Mouse (Mus musculus): ENCODE results near the gene Eif6. TPM values are rescaled to one million over a fixed set of nuclear protein-coding genes. Genes with fewer than 3 reads are reported as not detected.

The Eif6 gene
- polyA plus RNA-seq, 2 experiments from 2014 or later = 73.4 to 81.2 TPM

GRCm38 (mm10) chr2:155786905-155787304 lies 39.8 kb downstream of the Eif6 start:
- ATAC-seq = no peak

GRCm38 (mm10) chr2:155784534-155784933 lies 42.2 kb downstream of the Eif6 start:
- no peak for ATAC-seq

GRCm38 (mm10) chr2:155779506-155779905 lies 47.2 kb downstream of the Eif6 start:
- no peak for ATAC-seq

GRCm38 (mm10) chr2:155779066-155779465 lies 47.7 kb downstream of the Eif6 start:
- ATAC-seq = no peak

- ATAC-seq = no peak
Observed at GRCm38 (mm10) chr2:155778004-155778403, 48.7 kb downstream of the Eif6 start.

- ATAC-seq = no peak
Observed at GRCm38 (mm10) chr2:155777688-155777985, 49.1 kb downstream of the Eif6 start.

GRCm38 (mm10) chr2:155776824-155777687 lies 49.7 kb downstream of the Eif6 start:
- no peak for ATAC-seq

- ATAC-seq = no peak
Observed at GRCm38 (mm10) chr2:155775685-155776263, 51.0 kb downstream of the Eif6 start.

- no peak for ATAC-seq
Observed at GRCm38 (mm10) chr2:155774927-155775684, 51.6 kb downstream of the Eif6 start, which contains the start of gene Mmp24. TSS of gene Mmp24 (plus strand) at chr2:155775342.

- no peak for ATAC-seq
Observed at GRCm38 (mm10) chr2:155774261-155774926, 52.3 kb downstream of the Eif6 start.

- no peak for ATAC-seq
Observed at GRCm38 (mm10) chr2:155773664-155774063, 53.1 kb downstream of the Eif6 start.

Other genes starting within 250 kb of the Eif6 start
- gene Gss, start 234.1 kb downstream of the Eif6 start, polyA plus RNA-seq (2017; shearing (Covaris generic)) = 10 to 100 TPM; 13.8 to 15.7 TPM
- gene Myh7b, start 215.7 kb downstream of the Eif6 start, polyA plus RNA-seq (2017; shearing (Covaris generic)) = not detected
- gene Trpc4ap, start 134.5 kb downstream of the Eif6 start, polyA plus RNA-seq (2017; shearing (Covaris generic)) = 10 to 100 TPM; 55.4 to 66.2 TPM
- 10 to 100 TPM; 39.9 to 45.0 TPM for gene Edem2, start 97.5 kb downstream of the Eif6 start, polyA plus RNA-seq (2017; shearing (Covaris generic))
- gene Gm17581, start 91.1 kb downstream of the Eif6 start, polyA plus RNA-seq (2017; shearing (Covaris generic)) = not detected
- not detected for gene Procr, start 75.8 kb downstream of the Eif6 start, polyA plus RNA-seq (2017; shearing (Covaris generic))
- gene Mmp24, start 51.6 kb downstream of the Eif6 start, polyA plus RNA-seq (2017; shearing (Covaris generic)) = under 1 TPM in 1 of 2 experiments, not detected in 1; 0.11 TPM
- 10 to 100 TPM; 14.5 to 18.7 TPM for gene BC029722, start 7.5 kb downstream of the Eif6 start, polyA plus RNA-seq (2017; shearing (Covaris generic))
- not detected for gene Fam83c, start 7.9 kb upstream of the Eif6 start, polyA plus RNA-seq (2017; shearing (Covaris generic))
- 10 to 100 TPM; 23.1 to 34.2 TPM for gene Uqcc1, start 103.4 kb upstream of the Eif6 start, polyA plus RNA-seq (2017; shearing (Covaris generic))
- not detected for gene Gm15557, start 113.8 kb upstream of the Eif6 start, polyA plus RNA-seq (2017; shearing (Covaris generic))
- not detected for gene Gdf5, start 118.4 kb upstream of the Eif6 start, polyA plus RNA-seq (2017; shearing (Covaris generic))
- 10 to 100 TPM; 44.8 to 51.3 TPM for gene Cep250, start 129.5 kb upstream of the Eif6 start, polyA plus RNA-seq (2017; shearing (Covaris generic))
- gene 6430550D23Rik, start 181.1 kb upstream of the Eif6 start, polyA plus RNA-seq (2017; shearing (Covaris generic)) = 1 to 10 TPM; 1.6 TPM
- gene Ergic3, start 181.1 kb upstream of the Eif6 start, polyA plus RNA-seq (2017; shearing (Covaris generic)) = 100 to 1,000 TPM; 113 to 142 TPM
- gene Fer1l4, start 226.0 kb upstream of the Eif6 start, polyA plus RNA-seq (2017; shearing (Covaris generic)) = not detected
- gene Spag4, start 238.2 kb upstream of the Eif6 start, polyA plus RNA-seq (2017; shearing (Covaris generic)) = not detected